Mouse (Mus musculus) embryonic facial prominence, embryonic 15.5 days (tissue): Measurements from ENCODE around the gene Bend7. TPM values are rescaled to one million over a fixed set of nuclear protein-coding genes. Genes with fewer than 3 reads are reported as not detected.

Source experiments
- ATAC-seq: fragments of 200-750 bp; cut with Nextera tagmentation; 2 replicates; pipeline ENCODE4 v1.8.0; 2017; ENCODE audit warnings: low read depth, moderate TSS enrichment; ENCODE audit not compliant: insufficient number of reproducible peaks, low FRiP score, low TSS enrichment
- H3K27ac ChIP-seq: fragments of 300-500 bp; sonication (generic); replicated peaks from 2 replicates; pipeline ENCODE4 v1.5.1; 2015; ENCODE audit warnings: mild to moderate bottlenecking, inconsistent platforms
- H3K27me3 ChIP-seq: fragments of 300-500 bp; sonication (generic); 2 replicates; pipeline ENCODE4 v1.6.1; 2015; ENCODE audit warnings: inconsistent platforms
- H3K36me3 ChIP-seq: fragments of 300-500 bp; sonication (generic); 2 replicates; pipeline ENCODE4 v1.6.1; 2015; ENCODE audit warnings: mild to moderate bottlenecking, inconsistent platforms
- H3K4me1 ChIP-seq: fragments of 300-500 bp; sonication (generic); 2 replicates; pipeline ENCODE4 v1.6.1; 2015; ENCODE audit warnings: inconsistent platforms
- H3K4me2 ChIP-seq: fragments of 300-500 bp; sonication (generic); replicated peaks from 2 replicates; pipeline ENCODE4 v1.6.1; 2015; ENCODE audit warnings: mild to moderate bottlenecking, inconsistent platforms
- H3K4me3 ChIP-seq: fragments of 300-500 bp; sonication (generic); replicated peaks from 2 replicates; pipeline ENCODE4 v1.5.1; 2015; ENCODE audit warnings: mild to moderate bottlenecking, inconsistent platforms
- H3K9ac ChIP-seq: fragments of 300-500 bp; sonication (generic); 2 replicates; pipeline ENCODE4 v1.6.1; 2015; ENCODE audit warnings: inconsistent platforms
- H3K9me3 ChIP-seq: fragments of 300-500 bp; sonication (generic); replicated peaks from 2 replicates; pipeline ENCODE4 v1.6.1; 2016; ENCODE audit warnings: inconsistent platforms
- WGBS: fragments of 180-500 bp; shearing (Covaris S2); methylation state at CpG from one replicate; pipeline ENCODE4 v1.1.7; 2015; 5-methylcytosine and 5-hydroxymethylcytosine counted together
- polyA plus RNA-seq: library from polyadenylated mRNA; unstranded; fragments of >200 nt; fragmentation: Nextera tagmentation; extraction: Ambion mirVana; gene quantifications from 2 replicates; pipeline ENCODE4 v1.2.1, GENCODE M21; 2015

Bend7 gene
- polyA plus RNA-seq, 1 experiment from 2014 or later, result 3.0 TPM

DNA sequence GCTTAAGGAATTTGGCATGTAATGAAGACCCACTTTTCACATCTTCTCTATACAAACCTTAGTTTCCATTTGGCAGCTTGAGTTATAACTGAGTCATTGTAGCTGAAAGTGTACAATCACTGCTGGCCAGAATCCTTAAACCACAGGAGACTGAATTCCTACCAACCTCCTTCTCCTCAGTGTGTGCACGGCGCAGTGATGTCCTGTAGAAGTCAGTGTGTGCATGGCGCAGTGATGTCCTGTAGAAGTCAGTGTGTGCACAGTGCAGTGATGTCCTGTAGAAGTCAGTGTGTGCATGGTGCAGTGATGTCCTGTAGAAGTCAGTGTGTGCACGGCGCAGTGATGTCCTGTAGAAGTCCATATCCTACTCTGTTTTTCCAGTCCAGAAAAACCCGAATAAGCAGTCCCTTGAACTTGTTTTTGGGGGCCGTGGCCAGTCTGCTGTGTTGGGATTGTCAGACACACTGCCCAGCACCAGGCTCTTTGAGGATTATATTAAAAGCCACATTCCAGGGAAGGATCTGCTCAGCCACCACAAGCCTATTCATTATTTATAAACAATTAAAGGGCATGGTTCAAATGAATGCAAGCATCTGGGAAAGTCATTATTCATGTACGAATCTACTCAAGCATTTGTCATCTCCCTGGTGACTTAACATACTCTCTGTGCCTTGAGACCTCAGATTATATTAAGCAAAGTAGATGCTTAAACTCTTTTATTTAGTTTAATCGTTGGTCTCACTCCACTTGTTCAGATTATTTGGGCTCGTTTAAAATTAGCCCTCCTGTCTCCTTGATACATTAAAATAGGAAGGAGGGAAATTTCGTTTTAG is 65.4 kb downstream of the Bend7 start:
- ATAC-seq, result no peak
- H3K4me2 ChIP-seq, result no peak overlapping the region
- no peak overlapping the region for H3K9ac ChIP-seq
- no peaks in the 10 kb centered on the region for H3K4me1 ChIP-seq
- H3K27me3 ChIP-seq, result no peaks in the 10 kb centered on the region
- H3K36me3 ChIP-seq, result no peaks in the 10 kb centered on the region
- 72% methylated on average over 11 of the region's 11 CpGs for whole genome bisulfite sequencing
- H3K9me3 ChIP-seq, result no peaks in the 10 kb centered on the region
- no peak overlapping the region for H3K27ac ChIP-seq
- no peak overlapping the region for H3K4me3 ChIP-seq

- Histone ChIP-seq H3K9me3 (no peaks in the 10 kb centered on the region), H3K9ac (no peak overlapping the region), H3K27ac (no peak overlapping the region), H3K36me3 (no peaks in the 10 kb centered on the region), H3K4me3 (no peak overlapping the region), H3K27me3 (no peaks in the 10 kb centered on the region), H3K4me1 (no peaks in the 10 kb centered on the region), H3K4me2 (no peak overlapping the region)
- WGBS, result 69% methylated on average over 8 of the region's 8 CpGs
- ATAC-seq, result no peak
These were observed 66.4 kb downstream of the Bend7 start for GRCm38 (mm10) chr2:4784012-4784411.

DNA sequence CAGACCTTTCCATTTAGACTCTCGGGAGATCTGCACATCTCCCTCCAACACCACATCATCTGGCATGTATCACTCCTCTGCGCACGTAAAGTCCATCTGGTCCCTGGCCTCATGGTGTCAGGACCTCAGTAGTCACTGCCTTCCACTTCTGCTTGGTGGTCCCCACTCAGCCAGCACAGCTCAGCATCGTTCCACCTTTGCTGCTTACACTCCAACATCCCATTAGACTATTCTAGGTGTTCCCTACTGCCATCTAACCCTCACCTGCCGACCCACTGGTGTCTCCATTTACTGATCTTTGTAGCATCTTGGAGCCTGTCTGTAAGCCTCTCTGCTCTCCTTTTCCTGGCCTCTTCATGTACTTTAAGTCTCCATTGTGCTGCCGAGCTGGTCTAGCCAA is 67.4 kb downstream of the Bend7 start:
- H3K9me3 ChIP-seq, result no peaks in the 10 kb centered on the region
- WGBS, result 82% methylated on average over 6 of the region's 6 CpGs
- no peaks in the 10 kb centered on the region for H3K4me1 ChIP-seq
- no peaks in the 10 kb centered on the region for H3K36me3 ChIP-seq
- no peak overlapping the region for H3K9ac ChIP-seq
- no peak overlapping the region for H3K4me2 ChIP-seq
- no peak overlapping the region for H3K4me3 ChIP-seq
- no peaks in the 10 kb centered on the region for H3K27me3 ChIP-seq
- ATAC-seq, result no peak
- H3K27ac ChIP-seq, result no peak overlapping the region

DNA sequence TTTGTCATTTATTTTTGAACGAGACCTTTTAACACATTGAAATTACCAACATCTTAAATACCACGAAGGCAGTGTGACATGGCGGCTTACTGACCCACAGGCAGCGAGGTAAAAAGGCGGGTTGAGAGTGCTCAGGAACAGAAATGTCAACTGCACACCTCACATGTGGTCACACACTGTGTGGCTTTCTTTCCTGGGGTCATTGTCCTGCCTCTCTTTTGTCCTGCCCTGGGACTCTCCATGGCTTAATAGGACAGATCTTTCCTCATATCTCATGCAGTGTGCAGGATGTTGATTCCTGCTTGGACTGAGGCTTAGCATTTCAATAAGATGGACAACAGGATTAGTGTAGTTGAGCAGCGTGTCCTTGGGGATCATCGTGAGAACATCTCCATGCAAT is 69.6 kb downstream of the Bend7 start:
- Histone ChIP-seq H3K9me3 (no peaks in the 10 kb centered on the region), H3K4me3 (no peak overlapping the region), H3K4me1 (0 out of 2 replicates have a peak, but pooled peaks cover 4% of the 10 kb centered on the region), H3K9ac (no peak overlapping the region), H3K27ac (no peak overlapping the region), H3K36me3 (no peaks in the 10 kb centered on the region), H3K27me3 (no peaks in the 10 kb centered on the region), H3K4me2 (no peak overlapping the region)
- ATAC-seq, result no peak
- WGBS, result 80% methylated on average over 7 of the region's 7 CpGs

- 0 out of 2 replicates have a peak, but pooled peaks cover 4% of the 10 kb centered on the region for H3K4me1 ChIP-seq
- no peak overlapping the region for H3K4me3 ChIP-seq
- no peak overlapping the region for H3K27ac ChIP-seq
- no peak for ATAC-seq
- H3K9ac ChIP-seq, result no peak overlapping the region
- WGBS, result 69% methylated on average over 8 of the region's 8 CpGs
- no peaks in the 10 kb centered on the region for H3K36me3 ChIP-seq
- no peak overlapping the region for H3K4me2 ChIP-seq
- H3K9me3 ChIP-seq, result no peaks in the 10 kb centered on the region
- no peaks in the 10 kb centered on the region for H3K27me3 ChIP-seq
These were observed 74.0 kb downstream of the Bend7 start for GRCm38 (mm10) chr2:4791646-4792045.

- no peak overlapping the region for H3K9ac ChIP-seq
- H3K36me3 ChIP-seq, result no peaks in the 10 kb centered on the region
- no peaks in the 10 kb centered on the region for H3K27me3 ChIP-seq
- H3K9me3 ChIP-seq, result no peaks in the 10 kb centered on the region
- no peak overlapping the region for H3K27ac ChIP-seq
- H3K4me1 ChIP-seq, result 0 out of 2 replicates have a peak, but pooled peaks cover 4% of the 10 kb centered on the region
- H3K4me2 ChIP-seq, result no peak overlapping the region
- no peak overlapping the region for H3K4me3 ChIP-seq
- WGBS, result 79% methylated on average over 4 of the region's 4 CpGs
- ATAC-seq, result no peak
These were observed 74.9 kb downstream of the Bend7 start for GRCm38 (mm10) chr2:4792554-4792953.

- Histone ChIP-seq H3K27me3 (0 out of 2 replicates have a peak, but pooled peaks cover 4% of the 10 kb centered on the region), H3K36me3 (no peaks in the 10 kb centered on the region), H3K4me3 (no peak overlapping the region), H3K27ac (no peak overlapping the region), H3K9me3 (no peaks in the 10 kb centered on the region), H3K4me2 (no peak overlapping the region), H3K9ac (no peak overlapping the region), H3K4me1 (no peaks in the 10 kb centered on the region)
- WGBS, result 49% methylated on average over 18 of the region's 18 CpGs
- no peak for ATAC-seq
These were observed 85.0 kb downstream of the Bend7 start for GRCm38 (mm10) chr2:4802395-4803176.

- H3K9ac ChIP-seq, result no peak overlapping the region
- no peak overlapping the region for H3K4me3 ChIP-seq
- no peaks in the 10 kb centered on the region; the same call in 1 of the 2 replicates for H3K27me3 ChIP-seq
- 0 out of 2 replicates have a peak, but pooled peaks cover 5% of the 10 kb centered on the region for H3K4me1 ChIP-seq
- H3K36me3 ChIP-seq, result no peaks in the 10 kb centered on the region
- H3K9me3 ChIP-seq, result no peaks in the 10 kb centered on the region
- H3K4me2 ChIP-seq, result no peak overlapping the region
- no peak for ATAC-seq
- 52% methylated on average over 5 of the region's 5 CpGs for WGBS
- H3K27ac ChIP-seq, result no peak overlapping the region
These were observed 98.7 kb downstream of the Bend7 start for GRCm38 (mm10) chr2:4816308-4816707.

DNA sequence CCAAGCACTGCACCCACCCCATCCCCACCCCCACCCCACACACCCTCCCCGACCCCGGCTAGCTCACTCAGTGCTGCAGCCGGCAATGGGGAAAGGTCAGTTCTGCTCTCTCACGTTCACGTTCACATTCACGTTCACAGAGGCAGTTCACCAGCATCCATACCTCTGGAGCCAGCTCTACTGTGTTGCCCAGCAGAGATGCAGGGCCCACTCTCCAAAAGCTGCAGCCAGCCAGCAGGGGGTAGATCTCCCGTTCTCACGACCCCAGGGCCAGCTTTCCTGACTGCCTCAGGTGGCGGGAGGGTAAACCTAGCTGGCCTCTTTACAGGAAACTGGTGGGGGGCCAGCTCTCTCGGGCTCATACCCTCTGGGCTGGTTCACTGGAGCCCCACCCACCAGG is 100.0 kb downstream of the Bend7 start:
- Histone ChIP-seq H3K27me3 (no peaks in the 10 kb centered on the region; the same call in 1 of the 2 replicates), H3K4me2 (no peak overlapping the region), H3K4me3 (no peak overlapping the region), H3K9me3 (no peaks in the 10 kb centered on the region), H3K4me1 (0 out of 2 replicates have a peak, but pooled peaks cover 5% of the 10 kb centered on the region), H3K9ac (no peak overlapping the region), H3K36me3 (no peaks in the 10 kb centered on the region), H3K27ac (no peak overlapping the region)
- WGBS, result 2% methylated on average over 10 of the region's 10 CpGs
- no peak for ATAC-seq

DNA sequence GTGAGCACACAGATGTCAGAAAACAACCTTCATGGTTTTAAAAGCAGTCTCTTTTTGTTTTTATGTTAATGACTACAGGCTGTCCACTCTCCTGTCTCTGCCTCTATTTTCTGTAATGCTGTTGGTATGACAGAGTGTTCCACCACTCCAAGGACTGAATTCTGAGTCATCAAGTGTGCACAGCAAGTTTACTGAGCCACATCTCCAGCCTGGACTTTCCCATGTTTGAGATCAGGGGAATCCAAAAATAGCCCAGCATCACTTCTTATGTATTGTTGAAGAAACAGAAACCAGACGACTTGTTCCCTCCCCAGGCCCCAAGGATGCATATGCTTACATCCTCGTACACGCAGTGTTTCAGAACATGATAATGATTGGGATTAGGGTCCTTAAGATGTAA is 102.6 kb downstream of the Bend7 start:
- H3K4me3 ChIP-seq, result no peak overlapping the region
- no peak overlapping the region for H3K9ac ChIP-seq
- H3K9me3 ChIP-seq, result no peaks in the 10 kb centered on the region
- 61% methylated on average over 3 of the region's 3 CpGs for WGBS
- 0 out of 2 replicates have a peak, but pooled peaks cover 5% of the 10 kb centered on the region for H3K4me1 ChIP-seq
- ATAC-seq, result no peak
- H3K27me3 ChIP-seq, result no peaks in the 10 kb centered on the region
- H3K4me2 ChIP-seq, result no peak overlapping the region
- no peak overlapping the region for H3K27ac ChIP-seq
- H3K36me3 ChIP-seq, result no peaks in the 10 kb centered on the region

DNA sequence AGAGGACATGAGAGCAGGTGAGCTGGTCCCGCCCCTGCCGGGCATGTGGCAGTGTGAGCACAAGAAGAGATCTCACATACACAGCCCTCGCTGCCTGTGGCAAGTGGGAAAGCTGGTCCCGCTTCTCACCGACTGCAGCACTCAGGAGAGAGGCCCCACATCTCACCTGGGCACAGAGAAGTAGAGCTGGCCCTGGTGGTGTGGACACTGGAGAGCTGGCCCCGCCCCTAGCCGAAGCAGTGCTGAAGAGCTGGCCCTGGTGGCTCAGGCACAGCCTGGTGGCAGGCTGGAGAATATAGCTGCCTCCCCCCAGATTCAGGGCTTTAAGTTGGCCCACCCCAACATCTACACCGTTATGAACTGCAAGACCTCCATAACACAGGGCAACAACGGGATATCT is 106.4 kb downstream of the Bend7 start:
- no peak overlapping the region for H3K27ac ChIP-seq
- H3K4me3 ChIP-seq, result no peak overlapping the region
- no peaks in the 10 kb centered on the region for H3K4me1 ChIP-seq
- no peak for ATAC-seq
- no peaks in the 10 kb centered on the region for H3K36me3 ChIP-seq
- no peaks in the 10 kb centered on the region for H3K9me3 ChIP-seq
- no peaks in the 10 kb centered on the region for H3K27me3 ChIP-seq
- H3K4me2 ChIP-seq, result no peak overlapping the region
- no peak overlapping the region for H3K9ac ChIP-seq
- 61% methylated on average over 9 of the region's 9 CpGs for WGBS
